Mouse (Mus musculus) mesoderm, embryonic 11.5 days (tissue): Measurements from ENCODE around the gene Camk2b.
"Not testable (repeated sequence)": the region's sequence is repeated elsewhere in the genome, so short reads cannot be mapped to it uniquely, and the experiment has no call there.

Experiments
- DNase-seq: peaks from one replicate; pipeline ENCODE4 v3.0.0-alpha.2; 2012; ENCODE audit warnings: low read depth, low spot score

Gene Camk2b

GRCm38 (mm10) chr11:5945096-5945495 is 121.1 kb downstream of the Camk2b start:
- no peak for DNase-seq

- no peak for DNase-seq
Measured at GRCm38 (mm10) chr11:5942966-5943365, 123.2 kb downstream of the Camk2b start.

- DNase-seq: not testable (repeated sequence)
Measured at GRCm38 (mm10) chr11:5934531-5934930, 131.6 kb downstream of the Camk2b start.

GRCm38 (mm10) chr11:5931947-5932346 is 134.2 kb downstream of the Camk2b start:
- DNase-seq: not testable (repeated sequence)

GRCm38 (mm10) chr11:5930578-5930977 is 135.6 kb downstream of the Camk2b start:
- DNase-seq: no peak

GRCm38 (mm10) chr11:5926696-5927220 is 139.4 kb downstream of the Camk2b start:
- no peak for DNase-seq

- DNase-seq: no peak
Measured at GRCm38 (mm10) chr11:5924699-5925098, 141.5 kb downstream of the Camk2b start.

GRCm38 (mm10) chr11:5920323-5920960 is 145.7 kb downstream of the Camk2b start:
- no peak for DNase-seq
